Mouse (Mus musculus) liver, adult (tissue): ENCODE results near the gene Opcml.

Experiments used
- GATA4 ChIP-seq: IDR thresholded peaks from 2 replicates; pipeline ENCODE4 v1.6.1; 2014; ENCODE audit warnings: mild to moderate bottlenecking, low read length; ENCODE audit not compliant: insufficient replicate concordance

The Opcml gene

DNA sequence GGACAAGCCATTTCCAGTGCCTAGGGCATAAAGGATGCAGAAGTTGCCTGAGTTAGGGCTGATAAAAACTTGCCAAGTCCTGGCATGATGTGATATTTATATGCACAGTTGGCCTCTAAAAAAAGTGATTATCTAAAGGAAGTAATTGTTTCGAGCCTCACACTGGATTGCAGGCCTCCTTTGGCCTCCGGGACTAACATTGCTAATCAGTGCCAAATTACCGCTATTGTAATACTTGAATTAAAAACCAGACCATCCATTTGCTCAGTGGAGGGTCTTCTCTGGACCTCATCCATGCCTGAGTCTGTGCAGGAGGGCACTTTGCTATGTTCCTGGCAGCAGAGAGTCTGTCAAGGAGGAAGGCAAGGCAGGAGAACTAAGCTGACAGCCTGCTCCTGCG, 423.3 kb downstream of the Opcml start:
- no peak for TF ChIP-seq GATA4

GRCm38 (mm10) chr9:28218026-28218646, 427.6 kb downstream of the Opcml start:
- no peak for TF ChIP-seq GATA4

GRCm38 (mm10) chr9:28222726-28223125, 432.2 kb downstream of the Opcml start:
- TF ChIP-seq GATA4, result no peak

DNA sequence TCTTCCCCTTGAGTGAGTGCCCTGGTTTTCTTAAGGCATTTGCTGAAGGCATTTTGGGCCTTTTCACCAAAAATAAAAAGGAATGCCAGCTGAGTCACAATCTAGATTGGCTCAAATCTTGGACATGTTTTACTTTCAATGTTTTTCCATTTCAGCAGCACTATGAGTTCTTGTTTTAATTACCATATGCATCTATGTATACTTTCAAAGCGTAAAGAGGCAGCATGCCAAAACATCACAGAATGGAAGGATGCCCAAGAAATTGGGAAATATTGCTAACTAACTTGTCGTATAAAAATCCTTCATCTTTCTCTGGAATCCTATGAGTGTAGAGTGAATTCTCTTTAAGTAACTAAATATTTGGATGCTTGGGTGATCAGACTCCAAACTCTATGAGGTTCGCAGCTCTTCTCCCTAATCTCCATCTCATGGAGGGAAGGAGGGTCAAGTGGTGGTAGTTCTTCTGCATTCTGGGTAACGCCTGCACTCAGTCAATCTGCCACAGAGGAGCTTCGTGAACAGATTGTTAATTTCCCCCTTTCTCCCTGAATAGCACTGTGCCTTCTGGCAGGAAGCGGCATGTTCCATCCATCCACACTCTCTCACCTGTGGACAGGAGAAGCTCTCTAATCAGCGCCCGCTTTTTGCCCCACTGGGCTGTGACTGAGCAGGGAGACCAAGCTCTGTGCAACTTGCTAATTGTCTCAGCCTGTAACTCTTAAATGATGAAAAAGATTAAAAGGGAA, 435.4 kb downstream of the Opcml start:
- no peak for TF ChIP-seq GATA4

DNA sequence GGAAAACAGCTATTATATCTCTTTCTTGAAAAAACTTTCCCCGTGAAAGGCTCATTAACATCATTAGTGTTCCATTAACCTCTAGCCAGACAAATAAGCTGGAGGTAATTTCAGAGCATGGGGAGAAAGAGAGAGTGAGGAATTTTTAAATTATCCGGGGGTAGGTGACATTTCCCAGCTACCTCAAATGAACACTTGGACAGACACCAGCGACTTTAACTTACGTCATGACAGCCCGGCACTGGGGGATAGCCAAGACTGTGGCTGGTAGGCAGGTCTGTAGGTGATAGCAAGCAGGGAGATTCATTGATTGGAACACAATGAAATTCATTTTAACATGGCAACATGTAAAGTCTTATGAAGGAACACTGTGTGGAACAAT, 436.0 kb downstream of the Opcml start:
- no peak for TF ChIP-seq GATA4

GRCm38 (mm10) chr9:28238450-28238849, 447.9 kb downstream of the Opcml start:
- no peak for TF ChIP-seq GATA4

- no peak for TF ChIP-seq GATA4
These were observed 457.3 kb downstream of the Opcml start for GRCm38 (mm10) chr9:28247742-28248503.

DNA sequence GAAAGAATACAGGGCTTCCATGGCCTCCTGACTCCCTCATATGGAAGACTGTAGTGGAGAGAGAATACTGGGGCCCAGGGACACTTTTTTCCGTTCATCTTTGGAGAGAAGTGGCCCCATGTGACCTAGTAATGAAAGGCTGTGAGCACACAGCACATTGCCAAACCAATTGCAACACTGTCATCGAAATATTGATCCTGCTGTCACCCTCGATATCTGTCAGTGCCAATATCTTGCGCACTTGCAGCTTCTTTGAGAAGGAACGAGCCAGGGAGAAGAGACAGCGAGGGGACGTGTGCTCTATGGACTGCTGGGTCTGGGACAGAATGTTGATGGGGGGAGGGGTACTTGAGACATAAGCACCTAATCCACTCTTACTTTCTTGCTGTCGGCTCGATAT, 460.8 kb downstream of the Opcml start:
- TF ChIP-seq GATA4, result no peak

GRCm38 (mm10) chr9:28255128-28255904, 464.7 kb downstream of the Opcml start:
- TF ChIP-seq GATA4, result no peak

DNA sequence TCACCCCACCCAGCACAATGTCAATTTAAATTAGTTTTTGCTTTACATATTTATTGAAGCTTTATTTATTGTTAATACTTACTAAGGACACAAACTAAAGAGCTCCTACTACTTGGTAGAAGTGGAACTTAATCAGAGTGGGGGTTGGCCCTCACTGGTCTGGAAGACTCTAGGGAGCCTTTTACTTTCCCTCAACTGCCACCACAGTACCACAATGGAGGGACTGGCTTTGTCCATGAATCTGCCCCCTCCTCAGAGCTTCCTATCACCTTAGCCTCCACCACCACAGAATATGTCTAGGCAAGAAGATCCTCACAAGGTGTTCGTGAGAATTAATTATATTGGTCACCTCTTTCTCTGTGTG, 465.3 kb downstream of the Opcml start:
- no peak for TF ChIP-seq GATA4

DNA sequence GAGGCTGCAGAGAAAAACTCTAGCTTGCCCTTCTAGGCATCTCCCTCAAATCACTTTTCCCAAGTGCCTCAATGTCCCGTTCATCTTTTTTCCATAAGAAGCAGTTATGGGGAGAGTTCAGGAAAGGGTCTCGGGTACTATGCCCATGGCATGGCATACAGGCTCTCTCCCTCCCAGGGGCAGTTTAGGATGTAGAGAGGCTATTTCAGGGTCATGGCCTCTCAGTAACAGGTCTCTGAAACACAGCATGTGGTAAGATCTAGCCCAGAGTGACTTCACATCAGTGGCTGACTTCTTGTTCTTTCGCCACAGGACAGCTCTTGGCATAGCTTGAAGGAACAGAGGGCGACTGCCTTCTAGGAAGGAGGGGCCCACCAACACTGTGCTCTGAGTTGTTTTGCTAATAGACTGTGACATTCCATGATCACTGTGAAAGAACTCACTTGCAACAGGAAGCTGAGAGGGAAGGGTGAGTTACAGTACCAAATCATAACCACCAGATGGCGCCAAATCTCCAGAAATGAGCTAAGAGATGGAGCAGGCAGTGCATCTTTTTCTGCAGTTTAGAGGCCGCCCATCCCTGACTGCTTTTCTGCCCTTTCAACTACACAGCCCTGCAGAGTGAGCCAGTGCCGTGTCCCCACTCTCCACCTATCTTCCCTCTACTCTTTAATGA, 470.6 kb downstream of the Opcml start:
- TF ChIP-seq GATA4, result no peak

GRCm38 (mm10) chr9:28262021-28262420, 471.4 kb downstream of the Opcml start:
- TF ChIP-seq GATA4, result no peak

- TF ChIP-seq GATA4, result no peak
These were observed 472.3 kb downstream of the Opcml start for GRCm38 (mm10) chr9:28262896-28263295.

GRCm38 (mm10) chr9:28264761-28265160, 474.2 kb downstream of the Opcml start:
- no peak for TF ChIP-seq GATA4

DNA sequence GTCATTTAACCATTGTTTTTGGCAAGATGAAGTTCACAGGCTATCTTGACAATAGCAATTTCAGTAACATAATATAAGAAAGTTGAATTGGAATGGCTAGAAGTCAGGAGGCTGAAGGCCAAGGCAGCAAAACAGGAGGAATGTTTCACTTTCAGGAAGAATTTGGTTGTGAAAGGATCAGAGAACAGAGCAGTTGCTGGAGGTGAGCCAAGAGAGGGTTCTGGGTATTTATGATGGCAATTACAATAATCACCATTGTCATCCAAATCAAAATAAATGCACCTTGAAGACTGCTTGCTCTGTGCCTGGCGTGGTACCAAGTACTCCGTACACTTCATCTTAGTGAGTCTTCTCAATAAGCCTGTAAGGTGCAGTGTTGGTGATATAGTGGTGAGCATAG, 483.2 kb downstream of the Opcml start:
- no peak for TF ChIP-seq GATA4

DNA sequence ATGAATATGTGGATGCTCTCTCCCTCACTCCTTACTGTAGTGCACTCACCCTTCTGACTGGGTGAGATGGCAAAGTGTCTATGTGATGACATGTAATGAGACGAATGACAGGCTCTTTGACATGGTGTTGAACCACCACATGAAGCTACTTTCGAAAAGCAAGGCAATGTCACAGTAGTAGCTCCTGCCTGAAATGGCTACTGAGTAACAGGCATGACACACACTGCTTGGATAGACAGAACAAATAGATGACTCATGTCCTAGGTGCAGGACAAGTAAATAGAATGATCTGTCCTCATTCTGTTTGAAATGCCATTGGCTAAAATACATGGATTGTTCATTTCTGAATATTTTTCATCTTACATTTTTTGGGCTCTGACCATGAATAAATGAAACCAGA, 488.0 kb downstream of the Opcml start:
- TF ChIP-seq GATA4, result no peak

- TF ChIP-seq GATA4, result no peak
These were observed 490.4 kb downstream of the Opcml start for GRCm38 (mm10) chr9:28281025-28281424.
